In genomic region chr17:29113591-29114352, GRCm38 (mm10) we compare ENCODE assay signal across 11 mouse cellular contexts.
DNase-seq lines count a peak whose midpoint lies in the region.
"Had no signal": no experiment of that assay in that cellular context is flagged by ENCODE, and none has a peak within 500 bp of the region (broad histone marks: within the 10 kb centered on the region; RNA-seq: fewer than 3 reads in every experiment).

Gene Rab44, plus strand, starts transcription at chr17:29114145.

- peak; percentile 0 for DNase-seq in right cerebral cortex, postnatal 4 days
- DNase-seq in right cerebral cortex, postnatal 14 days, result no peak
- DNase-seq in ZHBTc4 (ENCODE audit: low read depth, low spot score) (peak; percentile 63), liver (peak; percentile 31)
- DNase-seq in monocyte, adult 2 months (ENCODE audit: low read depth in 1 of 2, low spot score in 2 of 2), result peak; percentile 51 to 52
- DNase-seq in cerebellum, adult 18-20 months, result no peak
- no peak for DNase-seq in kidney, postnatal 14 days
- DNase-seq: adrenal gland, adult 8-10 months; cerebellum, postnatal 36 days; gastrocnemius, postnatal 25 days; kidney, postnatal 10 days had no signal

Comparison
In these comparisons a context has a peak if more than half of its experiments do, and no peak if none do; other contexts are left out.
1. DNase-seq: peak in right cerebral cortex, postnatal 4 days (single experiment), ZHBTc4 (single experiment), liver (single experiment) and monocyte, adult 2 months (2 of 2); none in right cerebral cortex, postnatal 14 days (single experiment), cerebellum, adult 18-20 months (0 of 2) and kidney, postnatal 14 days (single experiment).